Mouse (Mus musculus) hindbrain, embryonic 15.5 days (tissue): Measurements from ENCODE around the gene Rab22a. TPM values are rescaled to one million over a fixed set of nuclear protein-coding genes. Genes with fewer than 3 reads are reported as not detected.
"Not testable (repeated sequence)": the region's sequence is repeated elsewhere in the genome, so short reads cannot be mapped to it uniquely, and the experiment has no call there.

ENCODE experiments used
- ATAC-seq: fragments of 200-750 bp; cut with Nextera tagmentation; 2 replicates; pipeline ENCODE4 v1.8.0; 2017; ENCODE audit warnings: low read depth, moderate number of reproducible peaks, moderate TSS enrichment; ENCODE audit not compliant: low FRiP score
- H3K27ac ChIP-seq: fragments of 300-500 bp; sonication (generic); replicated peaks from 2 replicates; pipeline ENCODE4 v1.5.1; 2015; ENCODE audit warnings: mild to moderate bottlenecking, inconsistent platforms
- H3K27me3 ChIP-seq: fragments of 300-500 bp; sonication (generic); 2 replicates; pipeline ENCODE4 v1.6.1; 2015; ENCODE audit warnings: control low read depth, inconsistent platforms
- H3K36me3 ChIP-seq: fragments of 300-500 bp; sonication (generic); 2 replicates; pipeline ENCODE4 v1.6.1; 2015; ENCODE audit warnings: control low read depth, inconsistent platforms
- H3K4me1 ChIP-seq: fragments of 300-500 bp; sonication (generic); replicated peaks from 2 replicates; pipeline ENCODE4 v1.6.1; 2015; ENCODE audit warnings: control low read depth, inconsistent platforms
- H3K4me2 ChIP-seq: fragments of 300-500 bp; sonication (generic); 2 replicates; pipeline ENCODE4 v1.6.1; 2015; ENCODE audit warnings: moderate library complexity, mild to moderate bottlenecking, inconsistent platforms
- H3K4me3 ChIP-seq: fragments of 300-500 bp; sonication (generic); 2 replicates; pipeline ENCODE4 v1.5.1; 2015; ENCODE audit warnings: mild to moderate bottlenecking, inconsistent platforms
- H3K9ac ChIP-seq: fragments of 300-500 bp; sonication (generic); 2 replicates; pipeline ENCODE4 v1.6.1; 2015; ENCODE audit warnings: inconsistent platforms
- H3K9me3 ChIP-seq: fragments of 300-500 bp; sonication (generic); 2 replicates; pipeline ENCODE4 v1.6.1; 2016; ENCODE audit warnings: control low read depth, inconsistent platforms
- WGBS: fragments of 180-500 bp; shearing (Covaris S2); methylation state at CpG from one replicate; pipeline ENCODE4 v1.1.7; 2015; 5-methylcytosine and 5-hydroxymethylcytosine counted together
- polyA plus RNA-seq: library from polyadenylated mRNA; unstranded; fragments of >200 nt; fragmentation: Nextera tagmentation; extraction: Ambion mirVana; gene quantifications from 2 replicates; pipeline ENCODE4 v1.2.1, GENCODE M21; 2015

Gene Rab22a
- 31.0 and 33.0 TPM in 2 replicates for polyA plus RNA-seq

- WGBS: under 1% methylated on average over 53 of the region's 55 CpGs
- H3K9ac ChIP-seq: peak within 1 kb of the TSS; percentile 67
- H3K27me3 ChIP-seq: no peaks in the 10 kb centered on the region
- peak within 1 kb of the TSS; percentile 62; the same call in 1 of the 2 replicates for H3K27ac ChIP-seq
- peak; percentile 98 for ATAC-seq
- H3K36me3 ChIP-seq: peaks cover 12% of the 10 kb centered on the region; the same call in 1 of the 2 replicates
- H3K4me3 ChIP-seq: peak within 1 kb of the TSS; percentile 83
- H3K4me2 ChIP-seq: peak within 1 kb of the TSS; percentile 76
- H3K4me1 ChIP-seq: peaks cover 24% of the 10 kb centered on the region
- no peaks in the 10 kb centered on the region for H3K9me3 ChIP-seq
Observed at GRCm38 (mm10) chr2:173659057-173659925, at the start of gene Rab22a. TSS of gene Rab22a (plus strand) at chr2:173659760.

GRCm38 (mm10) chr2:173615378-173616081, 44.0 kb upstream of the Rab22a start:
- Histone ChIP-seq H3K27me3 (no peaks in the 10 kb centered on the region), H3K27ac (no peak overlapping the region), H3K4me3 (no peak overlapping the region), H3K36me3 (no peaks in the 10 kb centered on the region), H3K9ac (no peak overlapping the region), H3K9me3 (no peaks in the 10 kb centered on the region), H3K4me2 (no peak overlapping the region), H3K4me1 (no peaks in the 10 kb centered on the region)
- 69% methylated on average over 11 of the region's 11 CpGs for WGBS
- ATAC-seq: no peak

DNA sequence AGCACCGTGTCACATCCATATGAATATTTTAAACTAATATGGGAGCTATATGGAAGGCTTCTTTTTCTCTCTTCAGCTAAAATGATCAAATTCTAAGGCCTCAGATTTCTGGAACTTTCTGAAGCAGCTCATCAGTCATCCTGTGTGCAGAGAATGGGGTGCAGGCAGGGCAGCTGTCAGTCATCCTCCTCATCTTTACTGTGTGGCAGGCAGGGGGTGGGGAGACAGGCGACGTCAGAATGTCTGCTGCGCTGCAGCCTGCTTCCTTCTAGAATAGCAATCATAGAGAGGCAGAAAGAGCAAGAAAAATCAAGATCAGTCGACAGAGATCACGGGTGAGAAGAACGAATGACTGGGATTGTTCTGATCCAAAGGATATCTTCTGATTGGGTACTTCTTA, 43.4 kb upstream of the Rab22a start:
- Histone ChIP-seq H3K9me3 (no peaks in the 10 kb centered on the region), H3K27ac (no peak overlapping the region), H3K4me3 (no peak overlapping the region), H3K4me2 (no peak overlapping the region), H3K36me3 (no peaks in the 10 kb centered on the region), H3K27me3 (no peaks in the 10 kb centered on the region), H3K4me1 (no peaks in the 10 kb centered on the region), H3K9ac (no peak overlapping the region)
- WGBS: 49% methylated on average over 7 of the region's 7 CpGs
- no peak for ATAC-seq

DNA sequence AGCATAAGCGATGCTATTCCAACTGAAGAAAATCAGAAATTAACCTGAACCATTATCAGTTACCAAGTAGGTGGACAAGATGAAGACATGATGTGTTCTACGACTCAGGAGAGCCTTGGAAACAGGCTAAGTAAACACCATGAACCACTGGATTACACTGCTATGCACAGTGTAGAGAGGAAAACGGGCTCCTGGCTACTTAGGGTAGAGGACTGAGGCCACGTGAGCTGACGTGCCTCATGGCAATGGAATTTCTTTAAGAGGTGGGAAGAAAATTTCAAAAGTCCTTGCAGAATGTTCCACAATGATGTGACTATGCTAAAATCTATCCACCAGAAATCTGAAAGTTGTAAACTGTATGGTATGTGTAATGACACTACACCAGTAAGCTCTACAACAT, 40.4 kb upstream of the Rab22a start:
- Histone ChIP-seq H3K27me3 (no peaks in the 10 kb centered on the region), H3K4me2 (no peak overlapping the region), H3K4me3 (no peak overlapping the region), H3K27ac (no peak overlapping the region), H3K9me3 (no peaks in the 10 kb centered on the region), H3K9ac (no peak overlapping the region), H3K4me1 (peaks cover 12% of the 10 kb centered on the region), H3K36me3 (no peaks in the 10 kb centered on the region)
- WGBS: 95% methylated on average over 5 of the region's 5 CpGs
- no peak for ATAC-seq

DNA sequence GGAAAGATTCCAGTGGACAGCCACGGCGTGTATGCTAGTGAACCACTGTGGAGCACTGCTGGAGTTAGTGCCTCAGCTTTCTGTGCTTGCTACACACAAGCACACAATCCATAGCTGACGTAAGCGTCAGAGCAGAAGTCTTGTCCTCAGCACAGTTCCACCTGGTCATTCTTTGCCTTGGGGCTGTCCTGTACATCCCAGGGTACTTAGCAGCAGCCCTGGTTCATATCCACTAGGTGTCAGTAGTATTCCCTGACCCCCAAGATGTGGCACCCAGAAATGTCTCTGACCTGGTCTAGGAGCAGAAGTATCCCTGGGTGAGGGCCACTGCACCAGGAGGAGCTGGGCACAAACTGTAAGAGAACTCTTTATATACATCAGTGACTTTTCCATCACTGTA, 38.9 kb upstream of the Rab22a start:
- Histone ChIP-seq H3K9me3 (no peaks in the 10 kb centered on the region), H3K9ac (no peak overlapping the region), H3K36me3 (no peaks in the 10 kb centered on the region), H3K27ac (no peak overlapping the region), H3K4me3 (no peak overlapping the region), H3K27me3 (no peaks in the 10 kb centered on the region), H3K4me2 (no peak overlapping the region), H3K4me1 (peaks cover 12% of the 10 kb centered on the region)
- no peak for ATAC-seq
- WGBS: 98% methylated on average over 4 of the region's 4 CpGs

GRCm38 (mm10) chr2:173622173-173622601, 37.4 kb upstream of the Rab22a start:
- Histone ChIP-seq H3K27me3 (no peaks in the 10 kb centered on the region), H3K9me3 (no peaks in the 10 kb centered on the region), H3K4me2 (no peak overlapping the region), H3K4me3 (no peak overlapping the region), H3K27ac (no peak overlapping the region; the same call in 1 of the 2 replicates), H3K9ac (no peak overlapping the region), H3K36me3 (no peaks in the 10 kb centered on the region), H3K4me1 (peaks cover 12% of the 10 kb centered on the region)
- 31% methylated on average over 7 of the region's 7 CpGs for WGBS
- no peak; the same call in 1 of the 2 replicates for ATAC-seq

DNA sequence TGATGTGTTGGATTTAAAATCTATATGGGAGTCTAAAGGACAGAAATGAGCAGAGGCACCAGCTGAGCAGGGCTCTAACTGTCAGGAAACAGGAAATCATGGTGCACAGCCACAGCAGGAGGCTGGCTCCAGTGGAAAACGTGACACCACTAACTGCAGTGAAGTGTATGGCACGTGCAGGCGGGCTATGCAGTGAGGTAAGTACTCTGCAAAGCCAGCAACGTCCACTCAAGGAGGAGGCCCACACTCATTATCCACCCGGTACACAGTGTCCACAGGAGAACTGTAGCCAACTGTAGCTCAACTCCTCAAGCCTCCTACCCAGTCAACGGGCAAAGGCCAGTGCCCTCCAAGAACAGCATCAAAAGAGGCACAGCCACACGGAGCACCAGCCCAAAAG, 34.9 kb upstream of the Rab22a start:
- no peaks in the 10 kb centered on the region for H3K9me3 ChIP-seq
- no peaks in the 10 kb centered on the region for H3K36me3 ChIP-seq
- 70% methylated on average over 7 of the region's 7 CpGs for WGBS
- no peak overlapping the region for H3K27ac ChIP-seq
- no peak overlapping the region for H3K4me3 ChIP-seq
- H3K4me1 ChIP-seq: peaks cover 12% of the 10 kb centered on the region
- H3K9ac ChIP-seq: no peak overlapping the region
- no peak overlapping the region for H3K4me2 ChIP-seq
- no peak for ATAC-seq
- no peaks in the 10 kb centered on the region for H3K27me3 ChIP-seq

DNA sequence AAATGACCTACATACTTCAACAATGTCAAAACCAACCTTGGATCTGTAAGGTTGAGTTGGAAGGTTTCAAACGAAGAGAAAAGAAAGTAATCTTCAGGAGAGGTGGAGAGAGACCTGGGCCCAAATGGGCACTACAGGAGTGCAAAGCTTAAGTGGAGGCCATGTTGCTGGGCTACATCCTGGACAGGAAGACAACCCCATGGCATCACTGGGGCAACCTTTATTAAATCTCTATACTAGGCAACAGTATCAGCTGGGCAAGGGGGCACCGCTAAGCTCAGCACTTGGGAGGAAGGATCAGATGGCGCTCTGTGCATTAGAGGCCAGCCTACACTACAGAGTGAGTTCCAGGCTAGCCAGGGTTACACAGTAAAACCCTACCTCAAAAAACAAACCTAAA, 33.8 kb upstream of the Rab22a start:
- Histone ChIP-seq H3K9ac (no peak overlapping the region), H3K4me3 (no peak overlapping the region), H3K4me2 (no peak overlapping the region), H3K36me3 (no peaks in the 10 kb centered on the region), H3K9me3 (no peaks in the 10 kb centered on the region), H3K27ac (no peak overlapping the region), H3K4me1 (peaks cover 12% of the 10 kb centered on the region), H3K27me3 (no peaks in the 10 kb centered on the region)
- WGBS: 96% methylated on average over 3 of the region's 3 CpGs
- no peak for ATAC-seq

- not testable (repeated sequence) for H3K9ac ChIP-seq, H3K4me2 ChIP-seq, H3K27ac ChIP-seq, ATAC-seq, H3K9me3 ChIP-seq, H3K36me3 ChIP-seq, H3K4me3 ChIP-seq, H3K4me1 ChIP-seq, H3K27me3 ChIP-seq
- 90% methylated on average over 15 of the region's 15 CpGs for WGBS
Observed at GRCm38 (mm10) chr2:173634106-173634505, 25.5 kb upstream of the Rab22a start.

GRCm38 (mm10) chr2:173641370-173641769, 18.2 kb upstream of the Rab22a start:
- no peak for ATAC-seq

DNA sequence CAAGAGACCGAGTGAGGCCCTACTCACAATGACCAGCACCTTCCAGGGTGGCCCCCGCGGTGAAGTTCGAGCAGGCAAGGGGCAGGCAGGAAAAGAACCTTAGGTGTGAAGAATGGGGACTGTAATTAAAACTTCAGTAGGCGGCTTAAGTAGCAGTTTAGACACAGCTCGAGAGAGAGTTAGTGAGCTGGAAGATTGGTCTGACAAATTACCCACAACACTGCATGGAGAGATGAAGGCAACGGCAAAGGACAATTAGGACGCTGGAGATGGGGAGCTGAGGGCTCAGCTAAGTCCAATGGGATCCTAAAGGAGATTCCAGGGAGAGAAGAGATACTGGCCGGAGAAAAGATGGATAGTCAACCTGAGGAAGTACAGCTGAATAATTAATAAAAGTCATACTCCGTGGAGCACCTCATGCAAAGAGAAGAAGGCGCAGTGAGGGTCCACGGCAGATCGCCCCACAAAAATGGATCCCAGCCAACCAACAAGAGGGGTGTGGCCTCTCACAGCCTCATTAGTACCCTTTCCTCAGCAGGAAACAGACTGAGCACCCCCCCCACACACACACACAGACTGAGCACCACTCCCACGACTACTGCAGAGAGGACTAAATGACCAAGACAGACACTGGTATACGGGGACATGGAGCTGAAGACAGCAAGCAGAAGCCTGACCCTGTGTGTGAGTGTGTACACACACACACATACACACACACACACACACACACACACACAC, 17.1 kb upstream of the Rab22a start:
- no peaks in the 10 kb centered on the region for H3K36me3 ChIP-seq
- no peak for ATAC-seq
- no peak overlapping the region for H3K4me3 ChIP-seq
- H3K9ac ChIP-seq: no peak overlapping the region
- H3K4me2 ChIP-seq: no peak overlapping the region
- H3K9me3 ChIP-seq: no peaks in the 10 kb centered on the region
- no peak overlapping the region for H3K27ac ChIP-seq
- WGBS: 56% methylated on average over 15 of the region's 15 CpGs
- H3K27me3 ChIP-seq: no peaks in the 10 kb centered on the region
- no peaks in the 10 kb centered on the region for H3K4me1 ChIP-seq

More at GRCm38 (mm10) chr2:173641370-173641769, 18.2 kb upstream of the Rab22a start:
- H3K36me3 ChIP-seq: no peaks in the 10 kb centered on the region
- no peak overlapping the region for H3K27ac ChIP-seq
- no peaks in the 10 kb centered on the region for H3K27me3 ChIP-seq
- no peak overlapping the region for H3K4me2 ChIP-seq
- no peak overlapping the region for H3K4me3 ChIP-seq
- H3K9me3 ChIP-seq: no peaks in the 10 kb centered on the region
- H3K4me1 ChIP-seq: no peaks in the 10 kb centered on the region
- no peak overlapping the region for H3K9ac ChIP-seq
